Mouse (Mus musculus) lung, postnatal 36 days (tissue): ENCODE data around the gene Serpina3c.
"Not testable (repeated sequence)": the region's sequence is repeated elsewhere in the genome, so short reads cannot be mapped to it uniquely, and the experiment has no call there.

Experiments
- DNase-seq: peaks from one replicate; pipeline ENCODE4 v3.0.0; 2022; ENCODE audit warnings: mixed read lengths

The Serpina3c gene

GRCm38 (mm10) chr12:104112333-104112732, 41.3 kb downstream of the Serpina3c start, which contains the start of gene Serpina3a:
Serpina3a (plus strand) TSS chr12:104112724.
- not testable (repeated sequence) for DNase-seq

- no peak for DNase-seq
These were observed 45.2 kb downstream of the Serpina3c start for GRCm38 (mm10) chr12:104108507-104108906.

- no peak for DNase-seq
These were observed 46.8 kb downstream of the Serpina3c start for GRCm38 (mm10) chr12:104106919-104107318.

DNA sequence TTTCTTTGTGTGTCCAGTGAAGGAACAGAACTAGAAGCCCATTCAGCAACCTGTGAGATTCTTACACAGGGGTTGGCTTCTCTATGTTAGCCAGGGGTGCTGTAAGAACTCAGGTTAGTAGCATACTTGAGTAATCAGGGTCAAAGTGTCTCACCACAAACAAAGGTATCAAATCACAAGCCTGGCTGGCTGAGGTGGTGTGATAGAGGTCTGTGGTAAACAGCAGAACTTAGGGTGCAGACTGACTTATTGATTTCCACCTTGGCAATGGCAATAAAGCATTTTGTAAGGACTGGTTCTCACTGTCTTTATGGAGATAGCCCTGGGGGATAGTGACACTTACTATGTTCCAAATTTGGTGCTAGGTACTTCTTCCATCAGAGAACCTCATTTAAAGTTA, 47.8 kb downstream of the Serpina3c start:
- no peak for DNase-seq

DNA sequence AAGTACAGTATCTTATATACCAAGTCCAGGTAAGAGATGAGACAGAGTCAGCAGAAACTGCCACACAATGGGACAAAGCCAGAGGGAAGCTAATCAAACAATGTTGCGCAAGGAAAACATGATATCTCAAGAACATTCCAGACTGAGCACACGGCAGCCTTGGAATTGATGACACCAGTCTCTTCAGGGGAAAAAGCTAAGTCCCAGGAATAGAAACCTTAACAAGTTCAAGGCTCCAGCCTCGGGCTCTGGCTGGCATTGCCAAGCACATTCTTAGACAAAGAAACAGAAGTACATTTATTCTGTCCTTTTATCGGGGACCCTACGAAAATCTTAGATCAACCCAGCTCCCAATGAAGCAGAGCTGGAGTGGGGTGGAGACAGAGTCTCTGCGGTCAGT, 52.9 kb downstream of the Serpina3c start, which contains the start of gene Serpina5:
TSS of gene Serpina5 (plus strand) at position 346 of the 400 bp plus-strand sequence.
- DNase-seq = no peak
